Mouse (Mus musculus): ENCODE data around the gene Olfr904.
"Not testable (repeated sequence)": the region's sequence is repeated elsewhere in the genome, so short reads cannot be mapped to it uniquely, and the experiment has no call there.

Gene Olfr904

GRCm38 (mm10) chr9:38462844-38463243, at the start of gene Olfr904:
TSS of gene Olfr904 (plus strand) at chr9:38463144.
- no peak for DNase-seq (ENCODE audit: low spot score)

DNA sequence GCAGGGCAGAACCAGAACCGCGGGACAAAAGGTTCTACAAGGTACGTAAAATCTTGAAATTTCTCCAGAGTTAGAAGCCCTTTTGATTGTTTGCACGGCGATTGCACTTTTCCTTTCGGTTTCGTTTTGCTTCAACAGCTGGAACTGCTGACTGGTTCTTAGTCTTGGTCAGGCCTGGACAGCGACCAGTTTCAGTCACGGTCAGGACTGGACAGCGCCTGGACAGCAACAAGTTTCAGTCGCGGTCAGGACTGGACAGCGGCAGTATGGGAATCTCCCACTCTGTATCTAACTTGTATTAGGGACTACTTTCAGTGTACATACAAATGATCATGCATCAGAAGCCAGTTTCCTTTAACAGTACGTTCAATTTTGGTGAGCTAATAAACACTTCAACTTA, 49.4 kb upstream of the Olfr904 start:
- DNase-seq (ENCODE audit: low spot score), result not testable (repeated sequence)

- no peak for DNase-seq (ENCODE audit: low spot score)
These were observed 39.1 kb upstream of the Olfr904 start for GRCm38 (mm10) chr9:38423801-38424200.

DNA sequence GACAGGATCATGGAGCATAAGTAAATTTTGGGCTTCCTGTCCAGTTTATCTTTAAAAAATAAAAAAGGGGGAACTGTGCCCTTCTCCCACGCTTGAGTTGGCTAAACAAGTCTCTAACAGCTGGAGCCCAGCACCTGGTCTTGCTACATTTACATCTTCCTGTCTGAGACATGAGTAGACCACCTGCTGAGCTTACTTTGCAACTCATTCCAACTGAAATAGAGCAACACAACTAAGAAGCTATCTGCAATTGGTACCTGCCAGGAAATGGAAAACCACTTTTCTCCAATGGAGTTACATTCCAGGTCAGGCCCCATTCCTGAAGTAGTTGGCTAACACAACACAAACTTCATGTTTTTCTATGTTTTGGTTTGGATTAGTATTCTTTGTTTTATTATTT, 35.9 kb upstream of the Olfr904 start:
- DNase-seq (ENCODE audit: low spot score), result no peak

- no peak for DNase-seq (ENCODE audit: low spot score)
These were observed 33.8 kb upstream of the Olfr904 start, which contains the start of gene Olfr901 for GRCm38 (mm10) chr9:38429155-38429554. TSS of gene Olfr901 (plus strand) at chr9:38429455.

- no peak for DNase-seq (ENCODE audit: low spot score)
These were observed 15.6 kb upstream of the Olfr904 start, which contains the start of gene Olfr902 for GRCm38 (mm10) chr9:38447352-38447751. TSS of gene Olfr902 (plus strand) at chr9:38447652.

DNA sequence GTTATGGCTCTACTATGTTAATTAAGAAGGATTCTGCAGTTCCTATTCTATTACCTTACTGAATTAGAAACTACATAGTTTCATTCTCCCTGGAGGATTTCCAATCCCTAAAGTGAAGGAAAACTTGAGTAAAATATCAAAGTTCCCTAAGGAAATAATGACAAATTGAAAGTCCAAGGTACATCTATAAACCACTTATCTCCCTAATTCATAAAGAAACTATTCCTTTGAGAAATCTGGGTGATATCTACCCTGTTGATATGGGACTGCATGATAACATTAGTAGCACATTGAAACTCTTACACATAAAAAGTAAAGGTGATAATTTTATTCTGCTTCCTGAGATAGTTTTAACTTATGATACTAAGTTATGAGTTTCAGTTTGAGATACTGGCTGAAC, 7.9 kb downstream of the Olfr904 start, which contains the start of gene Olfr905:
TSS of gene Olfr905 (plus strand) at position 301 of the 400 bp plus-strand sequence.
- DNase-seq (ENCODE audit: low spot score), result no peak

GRCm38 (mm10) chr9:38486785-38487184, 23.8 kb downstream of the Olfr904 start, which contains the start of gene Olfr906:
TSS of gene Olfr906 (plus strand) at chr9:38487085.
- no peak for DNase-seq (ENCODE audit: low spot score)

DNA sequence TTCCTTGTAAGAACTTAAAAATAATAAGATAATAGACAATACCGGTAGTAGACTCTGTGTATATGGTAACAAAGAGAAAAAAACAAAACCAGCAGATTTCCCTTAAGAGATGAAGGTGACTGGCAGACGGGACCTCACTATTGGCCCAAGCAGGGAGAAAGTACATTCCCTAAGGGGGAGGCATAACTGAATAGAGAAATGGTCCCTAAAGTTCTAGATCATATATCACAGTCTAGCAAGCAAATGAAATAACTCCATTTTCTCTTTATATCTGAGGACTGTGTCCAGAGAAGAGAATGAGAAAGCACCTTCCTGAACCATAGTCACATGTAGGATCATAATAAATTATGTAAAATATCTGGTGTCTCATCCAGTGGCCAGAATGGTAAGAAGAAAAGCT, 32.6 kb downstream of the Olfr904 start, which contains the start of gene Olfr907:
TSS of gene Olfr907 (plus strand) at position 301 of the 400 bp plus-strand sequence.
- DNase-seq (ENCODE audit: low spot score), result no peak

- DNase-seq (ENCODE audit: low spot score), result no peak
These were observed 49.4 kb downstream of the Olfr904 start for GRCm38 (mm10) chr9:38512353-38512752.
